Mouse (Mus musculus): ENCODE data around the gene Kif26b.
A peak's percentile ranks its signal among the peaks of the same experiment; 100 is the strongest.

Kif26b gene

DNA sequence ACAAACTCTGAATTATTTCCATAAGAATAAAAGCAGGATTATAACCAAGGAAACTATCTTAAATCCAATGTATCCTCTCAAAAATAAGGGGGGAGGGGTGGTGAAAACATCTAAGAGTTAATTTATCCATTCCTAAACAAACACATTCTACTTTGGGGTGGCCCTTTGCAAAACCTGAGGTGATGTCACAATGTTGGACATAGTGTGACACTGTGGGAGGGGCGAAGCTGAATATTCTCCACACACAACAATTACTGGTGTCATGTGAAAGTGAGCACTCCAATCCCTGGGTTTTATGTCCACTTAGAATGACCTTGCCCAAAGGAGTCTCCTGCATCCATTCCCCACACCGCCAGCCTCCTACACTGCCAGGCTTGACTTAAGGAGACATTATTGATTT is 408.1 kb downstream of the Kif26b start:
- no peak for DNase-seq

DNA sequence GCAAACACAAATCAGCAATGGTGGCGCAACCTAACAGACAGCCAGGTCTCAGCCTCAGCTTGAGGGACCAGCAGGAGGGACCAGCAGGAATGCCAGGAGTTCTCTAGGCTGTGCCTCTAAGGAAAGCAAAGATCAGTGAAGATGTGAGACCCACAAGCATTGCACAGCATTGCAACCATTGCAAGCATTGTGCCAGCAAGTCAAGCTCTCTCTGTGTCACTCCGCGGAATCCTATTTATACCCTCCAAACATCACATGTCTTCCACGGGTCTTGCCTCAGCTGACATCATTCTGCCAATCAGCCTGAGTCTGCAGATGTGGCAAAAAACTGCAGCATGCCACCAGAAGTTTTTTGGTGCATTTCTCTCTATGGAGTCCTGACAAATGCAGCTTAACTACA is 411.4 kb downstream of the Kif26b start:
- no peak for DNase-seq

DNA sequence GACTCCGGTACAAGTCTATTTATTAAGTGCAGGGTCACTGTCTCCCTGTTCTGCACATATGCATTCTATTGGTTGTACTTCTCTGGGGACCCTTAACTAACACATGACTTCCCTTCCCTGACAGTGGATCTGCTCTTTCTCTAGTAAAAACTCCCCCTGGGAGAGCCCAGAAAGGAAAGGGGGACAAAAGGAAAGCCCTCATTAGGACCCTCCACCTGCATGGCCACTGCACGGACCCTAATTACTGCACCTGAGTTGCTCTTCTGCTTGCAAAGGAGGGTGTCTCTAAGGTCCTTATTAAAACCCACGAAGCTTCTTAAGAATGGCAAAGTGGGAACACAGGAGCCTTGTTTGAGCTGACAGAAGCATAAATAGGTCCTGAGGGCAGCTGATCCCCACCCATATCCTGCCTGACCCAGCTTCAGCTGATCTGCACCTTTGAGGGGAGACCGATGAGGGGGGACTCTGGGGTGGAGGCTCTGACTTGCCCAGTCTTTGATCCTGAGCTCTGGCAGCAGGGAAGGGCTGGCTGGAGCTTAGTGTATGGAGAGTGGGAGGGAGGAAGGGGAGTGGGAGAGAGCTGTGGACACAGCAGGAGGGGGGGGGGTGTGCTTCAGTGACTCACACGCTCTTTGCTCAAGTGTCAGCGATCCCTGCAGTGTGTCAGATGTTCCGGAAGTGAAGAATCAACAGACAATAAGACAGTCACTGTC is 413.5 kb downstream of the Kif26b start:
- no peak for DNase-seq

DNA sequence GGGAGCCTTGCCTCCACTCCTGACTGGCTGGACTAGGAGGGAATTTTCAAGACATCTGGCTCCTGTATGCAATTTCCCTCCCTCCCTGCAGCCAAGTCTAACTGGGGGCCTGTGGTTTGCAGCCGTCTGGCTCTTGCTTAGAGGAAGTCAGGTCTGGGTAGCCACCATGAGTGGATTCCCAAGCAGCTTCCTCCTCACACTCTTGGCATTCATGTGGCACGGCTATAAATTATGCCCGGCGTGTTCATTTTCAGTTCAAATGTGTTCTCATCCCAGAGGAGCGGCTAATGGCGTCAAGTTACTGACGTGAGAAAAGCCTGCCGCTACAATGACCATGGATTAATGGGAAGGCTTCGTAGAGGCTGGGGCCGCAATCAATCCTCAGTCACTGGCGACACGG is 424.0 kb downstream of the Kif26b start:
- no peak for DNase-seq

DNA sequence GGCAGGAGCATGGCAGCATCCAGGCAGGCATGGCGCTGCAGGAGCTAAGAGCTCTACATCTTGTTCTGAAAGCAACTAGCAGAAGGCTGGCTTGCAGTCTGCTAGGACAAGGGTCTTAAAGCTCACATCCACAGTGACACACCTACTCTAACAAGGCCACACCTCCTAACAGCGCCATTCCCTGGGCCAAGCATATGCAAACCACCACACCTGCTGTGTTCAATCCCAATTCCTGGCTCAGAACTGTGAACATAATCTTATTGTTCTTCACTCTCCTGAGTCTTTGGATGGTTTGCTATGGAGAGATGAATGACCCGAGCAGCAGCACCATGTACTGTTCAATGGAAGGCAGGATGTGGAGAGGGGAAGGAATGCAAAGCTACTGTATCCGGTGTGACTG is 429.7 kb downstream of the Kif26b start:
- no peak for DNase-seq

DNA sequence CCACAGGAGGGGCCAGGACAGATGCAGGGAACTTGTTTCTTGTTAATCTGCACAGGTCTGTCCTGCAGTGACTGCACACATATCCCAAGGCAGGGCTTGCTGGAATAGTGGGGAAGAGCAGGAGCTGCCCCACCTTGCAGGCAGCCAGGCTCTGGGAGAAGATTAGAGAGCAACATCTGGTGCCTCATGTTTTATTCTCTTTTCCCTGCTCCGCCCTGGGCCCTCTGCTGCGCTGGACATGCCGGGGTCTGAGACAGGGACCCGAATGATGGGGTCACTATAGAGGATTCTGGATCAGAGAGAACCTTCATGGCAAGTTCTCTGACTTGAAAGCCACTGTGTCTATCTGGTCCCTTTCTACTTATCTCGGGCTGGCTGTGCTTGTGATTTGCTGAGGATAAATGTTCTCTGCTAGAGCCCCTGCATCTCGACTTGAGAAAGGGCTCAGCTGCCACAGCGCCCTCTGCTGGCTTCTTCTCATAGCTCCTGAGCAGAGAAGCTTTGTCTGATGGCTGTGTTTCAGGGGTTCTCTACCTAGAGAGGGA is 431.2 kb downstream of the Kif26b start:
- DNase-seq = peak; percentile 51

DNA sequence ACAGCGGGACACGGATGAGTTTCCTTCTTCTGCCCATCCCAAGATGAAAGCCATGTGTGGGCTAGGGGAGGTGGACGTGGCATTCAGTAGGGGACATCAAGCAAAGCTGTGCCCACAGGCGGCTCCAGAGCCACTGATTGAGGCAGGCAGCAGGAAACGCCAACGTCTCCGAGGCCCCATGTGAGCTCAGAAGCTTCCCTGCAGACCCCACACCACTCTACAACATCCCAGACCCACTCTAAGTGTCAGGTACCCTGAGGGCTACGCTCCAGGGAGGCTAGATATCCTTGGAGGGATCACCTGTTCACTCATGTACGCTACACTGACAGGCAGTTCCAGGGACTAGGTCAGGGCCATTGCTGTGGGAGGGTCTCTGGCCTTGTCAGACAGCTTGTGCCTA is 432.7 kb downstream of the Kif26b start:
- no peak for DNase-seq

DNA sequence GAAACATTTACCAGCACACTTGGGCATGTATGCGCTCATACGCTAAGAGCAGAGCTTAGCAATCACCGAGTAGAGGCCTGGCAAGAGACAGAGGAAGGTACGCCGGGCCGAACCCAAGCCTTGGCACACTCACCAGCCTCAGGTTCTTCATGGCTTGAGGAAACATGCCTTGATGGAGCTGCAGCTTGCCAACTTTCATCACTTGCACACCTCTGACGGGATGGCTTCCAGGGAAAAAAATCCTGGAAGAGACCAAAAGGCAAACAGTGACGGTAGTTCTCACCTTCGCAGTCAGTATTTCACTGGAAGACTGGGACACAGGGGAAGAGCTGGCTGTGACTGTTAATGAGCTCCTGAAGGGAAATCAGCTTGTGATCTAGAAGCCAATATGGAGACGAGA is 443.1 kb downstream of the Kif26b start:
- DNase-seq = no peak

DNA sequence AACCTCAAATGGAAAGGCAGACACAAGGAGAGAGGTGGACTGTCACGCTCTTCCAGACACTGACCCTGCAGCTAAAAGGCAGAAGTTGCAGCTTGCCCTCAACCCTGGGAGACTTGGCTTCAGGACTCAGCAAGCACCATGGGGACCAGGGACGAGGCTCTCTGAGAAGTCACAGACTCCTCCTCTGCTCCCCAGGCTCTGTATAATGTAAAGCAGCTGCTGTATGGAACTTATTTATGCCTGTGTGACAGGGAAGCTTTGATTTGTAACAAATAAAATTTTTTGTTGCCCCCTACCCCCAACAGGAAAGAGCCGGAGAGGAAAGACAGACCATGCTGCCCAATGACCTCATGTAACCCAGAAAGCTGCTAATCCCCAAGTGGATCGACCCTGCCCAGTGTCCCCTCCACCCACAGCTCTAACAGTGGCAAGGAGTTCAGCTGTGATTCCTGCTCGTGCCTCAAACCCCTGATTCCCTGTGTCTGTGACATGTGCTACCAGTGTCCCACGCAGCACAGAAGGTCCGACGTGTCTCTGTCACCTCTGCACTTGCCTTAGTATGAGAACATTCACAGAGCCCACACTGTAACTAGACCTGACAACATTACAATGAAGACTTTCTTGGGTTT is 449.8 kb downstream of the Kif26b start:
- DNase-seq = no peak

DNA sequence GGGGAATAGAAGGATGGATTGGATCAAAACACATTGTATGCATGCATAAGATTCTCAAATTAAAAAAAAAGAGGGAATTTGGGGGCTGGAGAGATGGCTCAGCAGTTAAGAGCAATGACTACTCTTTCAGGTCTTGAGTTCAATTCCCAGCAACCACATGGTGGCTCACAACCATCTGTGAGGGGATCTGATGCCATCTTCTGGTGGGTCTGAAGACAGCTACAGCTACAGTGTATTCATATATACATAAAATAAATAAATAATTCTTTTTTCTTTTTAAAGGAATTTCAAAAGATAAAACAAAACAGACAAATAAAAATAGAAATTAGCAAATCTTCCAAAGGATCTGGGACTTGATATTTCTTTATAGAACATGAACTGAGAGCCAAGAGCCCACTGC is 451.3 kb downstream of the Kif26b start:
- DNase-seq = no peak

DNA sequence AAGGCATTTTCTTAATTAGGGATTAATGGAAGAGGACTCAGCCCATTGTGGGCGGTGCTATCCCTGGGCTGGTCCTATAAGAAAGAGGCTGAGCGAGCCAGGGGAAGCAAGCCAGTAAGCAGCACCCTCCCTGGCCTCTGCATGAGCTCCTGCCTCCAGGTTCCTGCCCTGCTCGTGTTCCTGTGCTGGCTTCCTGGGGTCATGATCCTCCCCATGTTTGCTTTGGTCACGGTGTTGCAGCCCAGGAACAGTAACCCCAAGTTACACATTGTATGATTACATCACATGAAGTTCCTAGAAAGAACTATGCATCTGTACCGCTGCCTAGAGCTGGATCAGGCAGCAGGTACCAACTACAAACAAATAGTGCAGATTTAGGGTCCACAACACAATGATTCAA is 452.7 kb downstream of the Kif26b start:
- DNase-seq = no peak

DNA sequence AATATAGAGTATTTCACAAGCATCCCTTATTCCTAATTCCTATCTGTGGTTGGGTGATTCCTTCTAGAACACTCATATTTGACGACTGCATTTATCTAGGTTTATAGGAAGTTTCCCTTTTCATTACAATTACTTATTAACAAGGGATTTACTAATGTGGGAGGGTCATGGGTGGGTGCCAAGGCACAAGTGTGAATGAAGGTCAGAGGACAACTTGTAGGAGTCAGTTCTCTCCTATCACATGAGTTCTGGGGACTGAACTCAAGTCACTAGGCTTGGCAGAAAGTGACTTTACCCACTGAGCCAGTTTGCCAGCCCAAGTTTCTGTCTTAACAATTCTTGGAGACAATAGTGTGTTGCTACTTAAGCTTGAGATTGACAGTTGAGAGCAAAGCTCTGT is 459.3 kb downstream of the Kif26b start:
- DNase-seq = no peak
